Mouse (Mus musculus): Measurements from ENCODE around the gene Gm49027.

DNA sequence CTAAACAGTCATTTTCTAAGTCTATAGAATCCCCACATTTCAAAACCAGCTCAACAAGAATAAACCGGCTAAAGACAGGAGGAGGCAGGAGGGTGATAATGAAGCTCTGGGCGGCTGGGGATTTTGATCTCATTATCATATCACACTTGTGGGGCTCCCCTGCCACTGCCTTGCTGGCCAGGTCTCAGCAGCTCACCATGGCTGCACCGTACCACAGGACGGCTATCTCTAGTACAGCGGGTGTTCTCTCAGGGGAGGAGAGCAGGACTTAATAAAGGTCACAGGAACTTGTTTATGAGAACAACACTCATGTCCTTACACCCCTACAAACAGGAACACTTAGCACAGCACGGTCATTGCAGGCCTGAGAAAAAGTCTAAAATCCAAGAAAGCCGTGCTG lies 30.4 kb upstream of the Gm49027 start:
- TF ChIP-seq CTCF (conservative IDR thresholded peaks at IDR 0.05 in 1 of 2, IDR thresholded peaks at IDR 0.05 in 1 of 2; ENCODE audit: low read depth in 2 of 2, low read length in 2 of 2) = no peak
- TF ChIP-seq SMC3 (IDR thresholded peaks at IDR 0.05; ENCODE audit: low read depth, low read length) = no peak
- TF ChIP-seq EP300 (IDR thresholded peaks at IDR 0.05; ENCODE audit: low read length) = no peak
- TF ChIP-seq TBP (conservative IDR thresholded peaks at IDR 0.05; ENCODE audit: low read depth, low read length) = no peak
- TF ChIP-seq USF1 (IDR thresholded peaks at IDR 0.05; ENCODE audit: low read depth, low read length) = no peak
